Mouse (Mus musculus) kidney, adult 2 months (tissue): ENCODE data around the gene Rab26. TPM values are rescaled to one million over a fixed set of nuclear protein-coding genes. Genes with fewer than 3 reads are reported as not detected.

Experiments
- DNase-seq: peaks from one replicate; pipeline ENCODE4 v3.0.0; 2021
- H3K27ac ChIP-seq: fragments of 200-500 bp; 2 replicates; pipeline ENCODE4 v1.5.1; 2012; ENCODE audit warnings: low read depth, low read length, control low read depth, inconsistent platforms; ENCODE audit not compliant: insufficient read depth
- H3K27me3 ChIP-seq: fragments of 200-500 bp; replicated peaks from 2 replicates; pipeline ENCODE4 v1.6.1; 2012; ENCODE audit warnings: mild to moderate bottlenecking, moderate library complexity, low read length, inconsistent platforms; ENCODE audit not compliant: control insufficient read depth, insufficient read depth
- H3K36me3 ChIP-seq: fragments of 200-500 bp; 2 replicates; pipeline ENCODE4 v1.6.1; 2012; ENCODE audit warnings: mild to moderate bottlenecking, moderate library complexity, low read length, inconsistent platforms; ENCODE audit not compliant: control insufficient read depth, insufficient read depth
- H3K4me1 ChIP-seq: fragments of 200-500 bp; 2 replicates; pipeline ENCODE4 v1.6.1; 2011; ENCODE audit warnings: low read length; ENCODE audit not compliant: control insufficient read depth, insufficient read depth
- H3K4me3 ChIP-seq: fragments of 200-500 bp; 2 replicates; pipeline ENCODE4 v1.5.1; 2011; ENCODE audit warnings: mild to moderate bottlenecking, low read depth, low read length, control low read depth; ENCODE audit not compliant: insufficient read depth
- CTCF ChIP-seq: fragments of 200-500 bp; conservative IDR thresholded peaks from 2 replicates; pipeline ENCODE4 v1.5.1; 2011; ENCODE audit warnings: low read depth, mild to moderate bottlenecking, control low read depth, low read length, moderate library complexity, mixed read lengths; ENCODE audit not compliant: insufficient read depth, insufficient read length
- POLR2A ChIP-seq: fragments of 200-500 bp; IDR thresholded peaks from one replicate; pipeline ENCODE4 v1.6.1; 2011; ENCODE audit warnings: low read depth, low read length, control low read depth
- WGBS: fragments of 180-500 bp; shearing (Covaris S2); methylation state at CpG from one replicate; pipeline ENCODE4 v1.1.7; 2018; 5-methylcytosine and 5-hydroxymethylcytosine counted together
- polyA plus RNA-seq: library from polyadenylated mRNA; depleted of rRNA; stranded (reverse); fragments of >200 nt; gene quantifications from 2 replicates; pipeline ENCODE4 v1.2.3, GENCODE M21; 2012

Rab26 gene
- polyA plus RNA-seq, 1 experiment, result 0.58 TPM

DNA sequence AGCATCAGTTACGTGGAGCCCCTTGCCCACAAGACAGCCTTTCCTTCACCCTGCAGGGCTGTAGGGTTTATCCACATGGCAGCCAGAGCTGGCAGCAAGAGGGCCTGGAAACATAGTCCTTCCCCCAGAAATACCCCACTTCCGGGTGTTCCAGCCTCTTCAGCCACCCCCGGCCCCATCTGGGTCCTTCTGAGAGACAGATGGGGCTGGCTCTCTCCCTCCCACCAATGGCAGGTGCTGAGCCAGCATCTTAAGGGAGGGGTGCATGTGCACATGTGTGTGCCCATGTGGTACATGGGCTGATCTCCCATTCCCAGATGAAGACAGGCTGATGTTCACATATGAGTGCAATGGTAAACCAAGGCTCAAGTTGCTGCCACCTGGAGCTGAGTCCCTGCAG, 38.6 kb downstream of the Rab26 start:
- DNase-seq, result no peak
- TF ChIP-seq CTCF, result no peak
- TF ChIP-seq POLR2A, result no peak
- H3K4me1 ChIP-seq, result no peaks in the 10 kb centered on the region
- H3K36me3 ChIP-seq, result no peaks in the 10 kb centered on the region
- no peaks in the 10 kb centered on the region for H3K27me3 ChIP-seq
- H3K27ac ChIP-seq, result no peak overlapping the region
- 78% methylated on average over 3 of the region's 3 CpGs for WGBS
- no peak overlapping the region for H3K4me3 ChIP-seq

DNA sequence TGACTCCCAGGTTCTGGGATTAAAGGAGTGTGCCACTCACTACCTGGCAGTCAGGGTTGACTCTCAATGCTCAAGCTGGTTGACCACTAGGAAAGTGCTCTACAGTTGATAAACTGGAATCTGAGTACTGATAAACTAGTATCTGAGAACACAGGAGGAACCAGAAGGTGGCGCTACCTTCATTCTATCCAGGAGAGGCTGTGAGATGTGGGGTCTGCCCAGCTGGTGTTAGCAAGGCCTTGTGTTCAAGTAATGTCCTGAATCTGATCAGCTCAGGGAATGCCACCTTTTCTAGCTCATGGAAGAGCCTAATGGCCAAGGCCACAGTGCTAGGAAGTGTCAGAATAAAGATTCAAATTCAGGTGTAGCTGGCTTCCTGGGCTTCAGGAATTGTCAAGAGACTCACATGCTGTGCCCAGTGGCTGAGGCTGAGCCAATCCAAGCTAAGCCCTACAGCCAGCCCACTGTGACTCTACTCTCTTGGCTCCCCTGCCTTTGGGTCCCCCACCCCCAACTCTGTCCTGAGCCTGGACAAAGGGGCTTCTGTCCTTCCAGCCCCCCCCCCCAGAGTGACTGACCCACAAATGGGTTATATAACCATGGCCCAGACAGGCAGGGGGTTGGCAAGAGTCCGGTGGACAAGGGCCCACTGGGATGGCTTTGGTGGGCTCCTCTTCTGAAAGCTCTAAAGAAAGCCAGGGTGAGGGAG, 39.2 kb downstream of the Rab26 start:
- Histone ChIP-seq H3K4me3 (no peak overlapping the region), H3K27me3 (no peaks in the 10 kb centered on the region), H3K4me1 (no peaks in the 10 kb centered on the region), H3K27ac (no peak overlapping the region), H3K36me3 (no peaks in the 10 kb centered on the region)
- TF ChIP-seq CTCF (peak; percentile 57), POLR2A (no peak)
- 48% methylated on average over 2 of the region's 2 CpGs for WGBS
- DNase-seq, result peak; percentile 45

DNA sequence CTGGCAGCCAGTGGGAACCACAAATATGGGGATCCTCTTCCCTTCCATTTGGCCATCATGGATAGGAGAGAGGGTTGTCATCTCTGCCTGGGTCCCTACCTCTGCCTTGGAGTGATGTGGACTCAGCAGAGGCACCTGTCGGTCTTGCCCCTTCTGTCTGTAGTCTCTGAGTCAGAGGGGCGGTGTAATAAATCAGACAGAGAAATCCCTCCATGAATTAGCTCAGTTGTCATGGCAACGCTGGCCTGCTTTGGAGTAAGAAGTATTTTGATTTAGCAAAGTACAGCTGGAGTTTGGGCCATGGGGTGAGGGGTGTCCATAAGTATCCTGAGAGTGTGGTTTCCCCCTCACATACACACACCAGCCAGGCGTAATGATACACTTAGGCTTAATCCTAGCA, 43.6 kb downstream of the Rab26 start:
- no peak for DNase-seq
- Histone ChIP-seq H3K36me3 (no peaks in the 10 kb centered on the region), H3K27me3 (no peaks in the 10 kb centered on the region; the same call in 1 of the 2 replicates), H3K4me1 (no peaks in the 10 kb centered on the region), H3K4me3 (no peak overlapping the region), H3K27ac (no peak overlapping the region)
- TF ChIP-seq CTCF (no peak), POLR2A (no peak)
- WGBS, result 98% methylated on average over 4 of the region's 4 CpGs

DNA sequence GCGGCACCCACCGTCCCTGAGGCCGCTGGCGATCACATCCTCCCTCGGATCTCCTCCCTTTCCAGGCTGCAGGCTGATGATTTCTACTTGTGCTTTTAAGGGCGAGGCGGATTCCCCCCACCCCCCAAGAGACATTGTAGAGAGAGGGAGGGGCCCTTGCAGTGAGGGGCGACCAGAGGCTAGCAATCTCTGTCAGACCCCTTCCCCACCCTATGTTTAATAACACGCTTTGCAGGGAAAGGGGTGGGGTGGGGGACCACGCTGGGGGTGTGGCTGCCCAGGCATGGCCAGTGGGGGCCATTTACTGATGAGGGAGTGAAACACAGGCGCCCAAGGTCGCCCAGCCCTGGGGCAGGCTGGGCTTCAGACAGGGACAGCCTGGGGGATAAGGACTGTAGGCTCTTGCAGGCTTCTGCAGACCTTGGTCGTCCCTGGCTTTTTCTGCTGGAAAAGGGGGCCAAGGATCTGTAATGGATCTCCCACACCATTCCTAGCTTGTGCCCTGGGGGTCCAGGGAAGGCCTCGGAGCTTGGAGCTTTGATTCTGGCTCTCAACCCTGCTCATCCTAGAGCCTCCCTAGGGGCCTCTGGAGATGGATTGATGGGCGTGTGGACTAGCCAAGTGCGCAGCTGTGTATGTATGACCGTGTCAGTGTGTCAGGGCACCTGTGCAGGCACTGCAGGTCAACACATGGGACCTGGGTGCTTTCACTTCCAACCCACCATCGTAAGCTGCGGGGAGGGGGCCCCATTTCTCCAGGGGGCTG, 44.6 kb downstream of the Rab26 start:
- no peak overlapping the region for H3K27ac ChIP-seq
- H3K27me3 ChIP-seq, result no peaks in the 10 kb centered on the region; the same call in 1 of the 2 replicates
- no peaks in the 10 kb centered on the region for H3K36me3 ChIP-seq
- peak overlapping the region; percentile 53; the same call in 1 of the 2 replicates for H3K4me3 ChIP-seq
- WGBS, result 39% methylated on average over 19 of the region's 19 CpGs
- no peaks in the 10 kb centered on the region for H3K4me1 ChIP-seq
- TF ChIP-seq CTCF (no peak), POLR2A (no peak)
- DNase-seq, result no peak

DNA sequence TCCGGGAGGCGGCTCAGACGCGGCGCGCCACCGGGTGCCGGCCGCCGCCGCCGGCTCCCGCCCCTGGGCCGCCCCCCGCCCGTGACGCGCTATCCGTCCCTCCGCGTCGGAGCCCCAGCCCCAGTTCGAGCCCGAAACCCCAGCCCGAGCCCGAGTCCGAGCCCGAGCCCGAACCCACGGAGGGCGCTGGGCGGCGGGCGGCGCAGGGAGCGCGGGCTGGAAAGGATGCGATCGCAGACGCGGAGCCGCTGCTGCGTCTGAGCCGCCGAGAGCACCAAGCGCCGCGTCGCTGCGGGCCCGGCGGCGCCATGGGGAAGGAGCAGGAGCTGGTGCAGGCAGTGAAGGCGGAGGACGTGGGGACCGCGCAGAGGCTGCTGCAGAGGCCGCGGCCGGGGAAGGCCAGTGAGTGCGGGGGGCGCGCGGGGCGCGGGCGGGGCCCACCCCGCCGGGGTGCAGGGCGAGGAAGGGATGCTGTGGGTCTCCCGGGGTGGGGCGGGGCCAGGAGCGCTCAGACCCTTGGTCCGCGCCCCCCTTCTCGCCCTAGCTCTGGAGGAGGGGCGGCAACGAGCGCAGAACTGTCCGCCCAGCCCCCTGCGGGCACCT, 45.2 kb downstream of the Rab26 start:
- H3K27me3 ChIP-seq, result no peaks in the 10 kb centered on the region; the same call in 1 of the 2 replicates
- no peaks in the 10 kb centered on the region for H3K36me3 ChIP-seq
- H3K27ac ChIP-seq, result no peak overlapping the region
- TF ChIP-seq POLR2A, result no peak
- TF ChIP-seq CTCF, result no peak
- no peak for DNase-seq
- no peaks in the 10 kb centered on the region for H3K4me1 ChIP-seq
- under 1% methylated on average over 73 of the region's 81 CpGs for WGBS
- peak overlapping the region; percentile 53 for H3K4me3 ChIP-seq

DNA sequence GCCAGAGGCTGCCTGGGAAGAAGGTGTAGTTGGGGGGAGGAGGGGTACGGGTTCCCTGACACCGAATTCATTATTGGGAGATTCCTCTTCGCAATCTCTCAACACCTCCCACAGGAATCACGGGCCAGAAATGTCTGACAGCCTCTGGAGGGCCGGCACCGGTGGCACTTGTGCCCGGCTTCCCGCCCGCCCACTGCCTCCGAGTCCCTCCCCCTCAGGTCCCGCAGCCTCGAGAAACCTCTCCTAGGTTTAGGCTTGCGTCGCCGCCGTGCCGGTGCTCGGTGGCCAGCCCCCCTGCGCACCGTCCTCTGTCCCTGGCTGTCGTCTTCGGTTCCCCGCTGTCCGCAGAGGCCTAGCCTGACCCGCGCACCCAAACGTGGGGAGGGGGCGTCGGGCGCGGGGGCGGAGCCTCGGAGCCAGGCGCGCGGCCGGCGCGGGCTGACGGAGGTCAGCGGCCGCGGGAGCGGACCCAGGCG, 45.8 kb downstream of the Rab26 start, which contains the start of gene Caskin1:
Gene Caskin1, plus strand, starts transcription at position 416 of the 476 bp plus-strand sequence.
- Histone ChIP-seq H3K36me3 (no peaks in the 10 kb centered on the region), H3K27me3 (no peaks in the 10 kb centered on the region; the same call in 1 of the 2 replicates), H3K4me1 (no peaks in the 10 kb centered on the region), H3K4me3 (peak within 1 kb of the TSS; percentile 53), H3K27ac (no peak within 1 kb of the TSS)
- TF ChIP-seq POLR2A, result no peak
- no peak for TF ChIP-seq CTCF
- DNase-seq, result no peak
- 1% methylated on average over 44 of the region's 45 CpGs for WGBS

DNA sequence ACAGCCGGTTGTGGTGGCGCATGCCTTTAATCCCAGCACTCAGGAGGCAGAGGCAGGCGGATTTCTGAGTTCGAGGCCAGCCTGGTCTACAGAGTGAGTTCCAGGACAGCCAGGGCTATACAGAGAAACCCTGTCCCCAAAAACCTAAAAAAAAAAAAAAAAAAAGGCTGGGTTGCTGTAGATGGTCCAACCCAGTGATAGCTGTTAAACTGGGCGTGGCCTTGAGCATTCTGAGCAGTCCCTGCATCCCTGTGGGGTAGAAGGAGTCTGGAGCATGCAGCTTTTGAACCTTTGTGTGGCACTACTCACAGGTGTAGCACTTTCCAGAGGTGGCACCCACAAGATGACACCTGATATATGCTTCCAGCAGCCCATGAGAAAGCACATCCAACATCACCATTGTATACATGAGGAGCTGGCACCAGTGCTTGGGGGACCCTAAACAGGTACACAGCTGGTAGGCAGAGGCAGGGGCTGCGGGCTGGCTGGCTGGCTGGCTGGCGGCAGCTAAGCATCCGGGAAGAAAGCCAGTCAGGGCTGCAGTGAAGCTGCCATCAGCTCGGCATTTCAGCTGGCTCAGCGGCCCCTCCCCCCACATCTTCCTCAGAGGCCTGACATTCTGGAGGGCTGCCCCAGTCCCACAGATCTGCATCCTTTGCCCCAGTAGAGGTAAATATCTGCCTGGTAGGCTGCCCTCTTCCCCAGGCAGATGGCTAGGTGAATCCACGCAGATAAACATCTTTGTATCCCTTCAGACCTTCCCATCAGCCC, 48.7 kb downstream of the Rab26 start:
- H3K27me3 ChIP-seq, result no peaks in the 10 kb centered on the region; the same call in 1 of the 2 replicates
- no peak for DNase-seq
- H3K4me1 ChIP-seq, result no peaks in the 10 kb centered on the region
- no peak for TF ChIP-seq CTCF
- TF ChIP-seq POLR2A, result no peak
- no peaks in the 10 kb centered on the region for H3K36me3 ChIP-seq
- H3K27ac ChIP-seq, result no peak overlapping the region
- no peak overlapping the region for H3K4me3 ChIP-seq
- 60% methylated on average over 11 of the region's 11 CpGs for WGBS
